Mouse (Mus musculus) intestine, postnatal 0 days (tissue): ENCODE measurements around the gene Kat6b. TPM values are rescaled to one million over a fixed set of nuclear protein-coding genes. Genes with fewer than 3 reads are reported as not detected.

ENCODE experiments used
- ATAC-seq: fragments of 200-750 bp; cut with Nextera tagmentation; 2 replicates; pipeline ENCODE4 v1.8.0; 2017; ENCODE audit warnings: mild to moderate bottlenecking, moderate TSS enrichment, moderate library complexity
- H3K27ac ChIP-seq: fragments of 300-500 bp; sonication (generic); 2 replicates; pipeline ENCODE4 v1.5.1; 2014; ENCODE audit warnings: mild to moderate bottlenecking, low read depth, low read length, moderate library complexity
- H3K27me3 ChIP-seq: fragments of 300-500 bp; sonication (generic); replicated peaks from 2 replicates; pipeline ENCODE4 v1.6.1; 2014; ENCODE audit warnings: low read length, mixed read lengths; ENCODE audit not compliant: control insufficient read depth, insufficient read depth
- H3K36me3 ChIP-seq: fragments of 300-500 bp; sonication (generic); 2 replicates; pipeline ENCODE4 v1.6.1; 2014; ENCODE audit warnings: mild to moderate bottlenecking, moderate library complexity; ENCODE audit not compliant: control insufficient read depth, insufficient read depth
- H3K4me1 ChIP-seq: fragments of 300-500 bp; sonication (generic); replicated peaks from 2 replicates; pipeline ENCODE4 v1.6.1; 2014; ENCODE audit warnings: antibody characterized with exemption, low read length, mixed read lengths; ENCODE audit not compliant: control insufficient read depth, insufficient read depth
- H3K4me2 ChIP-seq: fragments of 300-500 bp; sonication (generic); replicated peaks from 2 replicates; pipeline ENCODE4 v1.6.1; 2014; ENCODE audit warnings: low read depth, mild to moderate bottlenecking, moderate library complexity
- H3K4me3 ChIP-seq: fragments of 300-500 bp; sonication (generic); 2 replicates; pipeline ENCODE4 v1.5.1; 2014; ENCODE audit warnings: low read depth, low read length
- H3K9ac ChIP-seq: fragments of 300-500 bp; sonication (generic); 2 replicates; pipeline ENCODE4 v1.6.1; 2014; ENCODE audit warnings: mild to moderate bottlenecking, low read depth, low read length
- H3K9me3 ChIP-seq: fragments of 300-500 bp; sonication (generic); 2 replicates; pipeline ENCODE4 v1.6.1; 2016; ENCODE audit warnings: mixed run types; ENCODE audit not compliant: control insufficient read depth
- CTCF ChIP-seq: sonication (generic); IDR thresholded peaks from 2 replicates; pipeline ENCODE4 v1.5.1; 2016; ENCODE audit warnings: low read depth, mild to moderate bottlenecking, control low read depth, antibody characterized with exemption, moderate library complexity
- WGBS: fragments of 180-500 bp; shearing (Covaris S2); extraction: QIAGEN DNeasy Blood & Tissue Kit; methylation state at CpG from one replicate; pipeline ENCODE4 v1.1.7; 2014; 5-methylcytosine and 5-hydroxymethylcytosine counted together
- polyA plus RNA-seq: library from polyadenylated mRNA; unstranded; fragments of >200 nt; fragmentation: Nextera tagmentation; extraction: Ambion mirVana; gene quantifications from 2 replicates; pipeline ENCODE4 v1.2.1, GENCODE M21; 2015

The Kat6b gene
- polyA plus RNA-seq, 1 experiment from 2014 or later, result 4.8 TPM

DNA sequence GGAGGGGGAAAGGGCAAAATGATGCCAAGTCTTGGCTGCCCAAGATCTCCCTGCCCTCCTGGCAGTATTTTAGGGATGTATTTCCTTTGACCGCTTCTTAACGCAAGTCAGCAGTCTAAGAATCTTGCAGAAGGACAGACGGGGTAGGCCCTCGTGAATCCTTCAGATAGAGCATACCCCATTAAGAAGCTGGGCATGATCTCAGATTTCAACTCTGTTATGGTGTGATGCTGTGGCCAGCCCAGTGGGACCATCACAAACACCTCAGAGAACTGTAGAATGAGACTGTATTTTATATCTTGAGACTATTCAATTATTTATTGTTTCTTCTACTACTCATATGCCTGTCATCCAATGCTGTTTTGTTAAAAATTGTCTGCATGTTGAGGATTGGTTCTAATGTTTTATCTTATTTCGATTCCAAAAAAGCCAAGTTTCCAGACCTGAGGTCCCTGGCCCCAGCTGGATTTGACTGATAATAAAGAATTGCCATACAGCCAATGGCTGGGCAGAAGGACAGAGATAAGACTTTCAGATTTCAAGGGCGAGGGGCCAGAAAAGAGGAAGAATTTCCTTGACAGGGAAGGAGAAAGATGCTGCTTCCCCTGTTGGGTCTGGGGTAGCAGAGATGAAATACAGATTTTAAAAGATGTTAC lies 67.8 kb downstream of the Kat6b start:
- TF ChIP-seq CTCF, result no peak
- Histone ChIP-seq H3K9ac (no peak overlapping the region), H3K9me3 (no peaks in the 10 kb centered on the region), H3K4me2 (no peak overlapping the region), H3K27ac (no peak overlapping the region), H3K4me3 (no peak overlapping the region), H3K27me3 (no peaks in the 10 kb centered on the region), H3K4me1 (peaks cover 8% of the 10 kb centered on the region), H3K36me3 (no peaks in the 10 kb centered on the region)
- no peak for ATAC-seq
- 65% methylated on average over 6 of the region's 6 CpGs for WGBS

DNA sequence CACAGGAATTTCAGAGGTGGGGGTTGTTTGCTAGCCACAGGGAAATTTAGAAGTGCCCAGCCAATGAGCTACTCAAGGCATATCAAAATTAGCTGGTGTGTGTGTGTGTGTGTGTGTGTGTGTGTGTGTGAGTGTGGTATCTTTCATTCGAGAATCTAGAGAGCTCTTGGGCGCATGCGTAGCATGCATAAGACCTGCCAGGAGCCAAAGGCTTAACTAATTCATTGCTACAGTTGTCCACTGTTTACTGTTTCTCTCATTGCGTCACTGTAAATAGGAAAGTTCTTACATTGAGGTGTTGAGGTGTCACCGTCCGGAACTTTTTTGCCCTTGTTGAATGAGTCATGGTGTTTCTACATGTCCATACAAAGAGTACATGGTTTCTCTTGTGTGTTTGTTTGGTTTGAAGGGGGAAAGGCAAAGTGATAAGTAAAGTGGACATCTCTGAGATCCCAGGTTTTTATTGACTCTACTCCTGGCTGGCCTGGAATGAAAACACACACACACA lies 68.4 kb downstream of the Kat6b start:
- no peak for TF ChIP-seq CTCF
- H3K4me3 ChIP-seq, result no peak overlapping the region
- WGBS, result 75% methylated on average over 6 of the region's 6 CpGs
- H3K36me3 ChIP-seq, result no peaks in the 10 kb centered on the region
- no peaks in the 10 kb centered on the region for H3K27me3 ChIP-seq
- no peak overlapping the region for H3K27ac ChIP-seq
- no peak overlapping the region for H3K4me2 ChIP-seq
- peaks cover 8% of the 10 kb centered on the region for H3K4me1 ChIP-seq
- no peaks in the 10 kb centered on the region for H3K9me3 ChIP-seq
- no peak for ATAC-seq
- no peak overlapping the region for H3K9ac ChIP-seq

DNA sequence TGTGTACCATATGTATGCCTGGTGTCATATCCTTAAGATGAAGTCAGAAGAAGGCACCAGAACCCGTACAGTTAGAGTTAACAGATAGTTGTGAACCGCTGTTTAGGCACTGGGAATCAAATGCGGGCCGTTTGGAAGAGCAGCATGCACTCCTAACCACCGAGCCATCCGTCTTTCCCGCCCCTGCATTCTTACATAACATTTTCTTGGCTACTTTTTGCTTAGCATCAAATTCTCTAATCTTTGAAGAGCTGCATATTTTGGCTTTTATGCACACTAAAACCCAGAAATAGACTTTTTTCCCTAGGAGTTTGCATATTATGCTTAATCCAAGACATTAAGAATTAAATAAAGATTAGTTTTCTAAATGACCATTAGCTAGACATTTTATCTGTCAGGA lies 69.3 kb downstream of the Kat6b start:
- Histone ChIP-seq H3K9me3 (no peaks in the 10 kb centered on the region), H3K4me1 (peaks cover 8% of the 10 kb centered on the region), H3K27ac (no peak overlapping the region), H3K36me3 (no peaks in the 10 kb centered on the region), H3K9ac (no peak overlapping the region), H3K4me2 (no peak overlapping the region), H3K4me3 (no peak overlapping the region), H3K27me3 (no peaks in the 10 kb centered on the region)
- WGBS, result 82% methylated on average over 7 of the region's 7 CpGs
- no peak for ATAC-seq
- no peak for TF ChIP-seq CTCF

DNA sequence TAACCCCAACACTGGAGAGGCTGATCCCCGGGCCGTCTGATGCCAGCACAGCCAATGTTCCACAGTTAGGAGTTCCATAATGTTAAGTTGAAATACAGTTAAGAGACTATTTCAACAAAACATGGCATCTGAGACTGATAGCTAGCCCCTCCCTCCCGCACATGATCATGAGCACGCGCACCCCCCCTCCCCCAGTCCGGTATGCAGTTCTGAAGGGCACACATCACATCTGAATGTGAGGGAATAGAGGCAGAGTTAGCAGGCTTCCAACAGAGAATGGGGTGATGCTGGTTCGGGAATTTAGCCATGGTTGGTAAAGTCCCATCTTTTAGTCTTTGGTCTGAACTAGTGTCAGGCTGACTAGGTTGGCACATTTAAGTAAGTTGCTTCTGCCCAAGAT lies 70.4 kb downstream of the Kat6b start:
- Histone ChIP-seq H3K27me3 (no peaks in the 10 kb centered on the region), H3K9me3 (no peaks in the 10 kb centered on the region), H3K9ac (no peak overlapping the region), H3K4me2 (no peak overlapping the region), H3K4me1 (peaks cover 8% of the 10 kb centered on the region), H3K4me3 (no peak overlapping the region), H3K27ac (no peak overlapping the region), H3K36me3 (no peaks in the 10 kb centered on the region)
- WGBS, result 90% methylated on average over 7 of the region's 7 CpGs
- TF ChIP-seq CTCF, result no peak
- ATAC-seq, result no peak

DNA sequence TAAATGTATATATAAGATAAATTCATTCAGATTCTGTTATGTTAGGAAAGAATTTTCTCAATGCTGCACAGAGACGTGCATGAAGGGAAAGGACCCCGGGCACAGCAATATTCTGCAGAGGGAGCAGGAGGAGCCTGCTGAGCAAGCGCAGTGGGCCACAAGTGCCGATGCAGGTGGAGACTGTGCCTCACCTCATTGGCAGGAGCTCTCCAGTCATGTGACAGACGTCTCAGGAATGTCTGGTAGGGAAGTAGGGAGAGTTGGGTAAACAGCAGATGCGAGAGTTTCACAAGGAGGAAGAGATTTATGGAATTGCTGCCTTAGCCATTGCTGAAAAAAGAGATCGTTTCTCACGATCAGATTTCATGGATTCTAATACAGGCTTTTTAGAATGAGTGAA lies 71.7 kb downstream of the Kat6b start:
- H3K36me3 ChIP-seq, result no peaks in the 10 kb centered on the region
- H3K27me3 ChIP-seq, result no peaks in the 10 kb centered on the region
- peaks cover 8% of the 10 kb centered on the region for H3K4me1 ChIP-seq
- H3K4me2 ChIP-seq, result peak overlapping the region; percentile 46
- no peaks in the 10 kb centered on the region for H3K9me3 ChIP-seq
- no peak for TF ChIP-seq CTCF
- H3K27ac ChIP-seq, result no peak overlapping the region
- WGBS, result 28% methylated on average over 8 of the region's 8 CpGs
- no peak overlapping the region for H3K9ac ChIP-seq
- H3K4me3 ChIP-seq, result no peak overlapping the region
- peak; percentile 89 for ATAC-seq

DNA sequence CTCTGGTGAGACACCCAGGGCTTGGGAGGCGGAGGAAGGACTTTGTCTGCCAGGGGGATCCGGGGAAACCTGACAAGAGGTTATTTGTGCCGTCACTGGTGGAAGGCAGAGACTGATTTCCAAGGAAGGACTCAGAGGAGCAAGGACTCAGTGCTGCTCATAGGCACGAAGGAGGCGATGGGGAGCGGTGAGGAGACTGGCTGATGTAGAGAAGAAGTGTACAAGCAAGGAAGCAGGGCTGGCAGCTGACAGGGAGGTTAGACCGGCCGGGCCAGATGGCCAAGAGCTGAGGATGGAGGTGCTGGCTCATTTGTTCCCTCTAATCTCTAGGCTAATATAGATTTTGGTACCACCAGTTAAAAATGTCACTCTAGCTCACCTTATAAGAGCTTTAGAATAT lies 72.8 kb downstream of the Kat6b start:
- no peak overlapping the region for H3K9ac ChIP-seq
- no peak for TF ChIP-seq CTCF
- H3K4me1 ChIP-seq, result peaks cover 13% of the 10 kb centered on the region
- no peaks in the 10 kb centered on the region for H3K9me3 ChIP-seq
- no peak overlapping the region for H3K4me3 ChIP-seq
- H3K27ac ChIP-seq, result no peak overlapping the region
- H3K36me3 ChIP-seq, result no peaks in the 10 kb centered on the region
- H3K27me3 ChIP-seq, result no peaks in the 10 kb centered on the region
- 85% methylated on average over 8 of the region's 8 CpGs for WGBS
- no peak overlapping the region for H3K4me2 ChIP-seq
- ATAC-seq, result no peak
